Mouse (Mus musculus): Measurements from ENCODE around the gene A930009A15Rik. TPM values are rescaled to one million over a fixed set of nuclear protein-coding genes. Genes with fewer than 3 reads are reported as not detected.

A930009A15Rik gene
- not detected in 2 replicates for polyA plus RNA-seq (2012; rRNA removed)

GRCm38 (mm10) chr10:115569712-115570491 is at the start of gene A930009A15Rik:
TSS of gene A930009A15Rik (plus strand) at chr10:115569986.

GRCm38 (mm10) chr10:115587301-115587969 is 17.6 kb downstream of the A930009A15Rik start, which contains the start of gene Lgr5:
TSS of gene Lgr5 (minus strand) at chr10:115587780.

Other genes starting within 250 kb of the A930009A15Rik start
- 11.1 and 14.9 TPM in 2 replicates for gene Tmem19, start 207.5 kb upstream of the A930009A15Rik start, polyA plus RNA-seq (2012; rRNA removed)
- gene Thap2, start 185.5 kb upstream of the A930009A15Rik start, polyA plus RNA-seq (2012; rRNA removed) = 4.6 and 5.3 TPM in 2 replicates
- 10.6 and 12.6 TPM in 2 replicates for gene Zfc3h1, start 185.0 kb upstream of the A930009A15Rik start, polyA plus RNA-seq (2012; rRNA removed)
- gene Lgr5, start 17.8 kb downstream of the A930009A15Rik start, polyA plus RNA-seq (2012; rRNA removed) = 29.6 and 63.9 TPM in 2 replicates
- 1.4 and 3.4 TPM in 2 replicates for gene Tspan8, start 246.8 kb downstream of the A930009A15Rik start, polyA plus RNA-seq (2012; rRNA removed)

Data from ovary, adult 2 months (tissue).